Mouse (Mus musculus) adrenal gland, postnatal 10 days (tissue): ENCODE results near the gene Slc7a5. TPM values are rescaled to one million over a fixed set of nuclear protein-coding genes. Genes with fewer than 3 reads are reported as not detected.

Experiments used
- DNase-seq: peaks from one replicate; pipeline ENCODE4 v3.0.0; 2021; ENCODE audit warnings: mixed read lengths
- total RNA-seq, 2 experiments: library from RNA; stranded (reverse); gene quantifications; 2 replicates each; pipeline ENCODE4 v1.2.3; 2021

Slc7a5 gene
- total RNA-seq, 2 experiments from 2014 or later, result 32.0 to 47.2 TPM

- DNase-seq, result no peak
Measured at GRCm38 (mm10) chr8:121850436-121850820, 57.1 kb downstream of the Slc7a5 start.

- peak; percentile 81 for DNase-seq
Measured at GRCm38 (mm10) chr8:121850018-121850417, 57.5 kb downstream of the Slc7a5 start.

GRCm38 (mm10) chr8:121849303-121849702, 58.2 kb downstream of the Slc7a5 start:
- DNase-seq, result no peak

GRCm38 (mm10) chr8:121848495-121848894, 59.0 kb downstream of the Slc7a5 start:
- no peak for DNase-seq

- DNase-seq, result no peak
Measured at GRCm38 (mm10) chr8:121847987-121848386, 59.5 kb downstream of the Slc7a5 start.

- DNase-seq, result no peak
Measured at GRCm38 (mm10) chr8:121847261-121847822, 60.2 kb downstream of the Slc7a5 start.

GRCm38 (mm10) chr8:121846815-121847214, 60.7 kb downstream of the Slc7a5 start:
- no peak for DNase-seq

GRCm38 (mm10) chr8:121844765-121845164, 62.7 kb downstream of the Slc7a5 start:
- DNase-seq, result no peak

GRCm38 (mm10) chr8:121843184-121843733, 64.2 kb downstream of the Slc7a5 start:
- no peak for DNase-seq

- no peak for DNase-seq
Measured at GRCm38 (mm10) chr8:121842064-121842955, 65.2 kb downstream of the Slc7a5 start.

- DNase-seq, result peak; percentile 72
Measured at GRCm38 (mm10) chr8:121841242-121841641, 66.3 kb downstream of the Slc7a5 start.

- DNase-seq, result peak; percentile 83
Measured at GRCm38 (mm10) chr8:121832503-121832902, 75.0 kb downstream of the Slc7a5 start.

GRCm38 (mm10) chr8:121832061-121832460, 75.4 kb downstream of the Slc7a5 start:
- no peak for DNase-seq

Other genes with a start within 250 kb of the Slc7a5 start
- gene Jph3, start 178.1 kb downstream of the Slc7a5 start, total RNA-seq, result 1 to 10 TPM; 2.7 to 4.6 TPM
- gene Klhdc4, start 78.1 kb downstream of the Slc7a5 start, total RNA-seq, result 10 to 100 TPM; 18.0 to 20.4 TPM
- gene Car5a, start 37.2 kb upstream of the Slc7a5 start, total RNA-seq, result 1 to 10 TPM; 2.3 to 4.6 TPM
- gene Banp, start 42.1 kb upstream of the Slc7a5 start, total RNA-seq, result 10 to 100 TPM; 14.0 to 21.3 TPM